Comparison of ENCODE assay signal across 9 mouse cellular contexts in genomic region chr2:157095005-157095755, GRCm38 (mm10). TPM values are rescaled to one million over a fixed set of nuclear protein-coding genes. Genes with fewer than 3 reads are reported as not detected.
DNase-seq lines count a peak whose midpoint lies in the region; ATAC-seq and TF ChIP-seq lines count a peak whose summit lies in the region.
"Had no signal": no experiment of that assay in that cellular context is flagged by ENCODE, and none has a peak within 500 bp of the region (broad histone marks: within the 10 kb centered on the region; RNA-seq: fewer than 3 reads in every experiment).

No protein-coding gene starts in this region.

- DNase-seq in kidney, adult 2 months: peak; percentile 71
- peak; percentile 87 for DNase-seq in adrenal gland, postnatal 14 days
- peak; percentile 67 for DNase-seq in embryo, embryonic 9.5 days (ENCODE audit: extremely low spot score)
- peak; percentile 56 to 81 for DNase-seq in layer of hippocampus, adult 2 months (ENCODE audit: low spot score in 2 of 2)
- DNase-seq in lung, postnatal 4 days: peak; percentile 71 to 84
- DNase-seq in right cerebral cortex, postnatal 25 days: peak; percentile 52

- H3K4me1 ChIP-seq in kidney, adult 2 months (ENCODE audit: control insufficient read depth, insufficient read depth, low read length): no peaks in the 10 kb centered on the region
- peaks cover 21% of the 10 kb centered on the region for H3K4me1 ChIP-seq in kidney, embryonic 15.5 days
- H3K4me1 ChIP-seq in heart, embryonic 13.5 days: peaks cover 25% of the 10 kb centered on the region
- H3K4me1 ChIP-seq: limb, embryonic 12.5 days had no signal

- TF ChIP-seq POLR2A in kidney, adult 2 months (IDR thresholded peaks at IDR 0.05; ENCODE audit: low read depth, low read length): no peak

- H3K36me3 ChIP-seq in kidney, adult 2 months (ENCODE audit: control insufficient read depth, insufficient read depth, low read length): no peaks in the 10 kb centered on the region
- H3K36me3 ChIP-seq in kidney, embryonic 15.5 days: peaks cover 16% of the 10 kb centered on the region
- peaks cover 22% of the 10 kb centered on the region for H3K36me3 ChIP-seq in heart, embryonic 13.5 days

- no peaks in the 10 kb centered on the region for H3K9me3 ChIP-seq in kidney, embryonic 15.5 days (replicated peaks)
- no peaks in the 10 kb centered on the region for H3K9me3 ChIP-seq in heart, embryonic 13.5 days
- H3K9me3 ChIP-seq: limb, embryonic 12.5 days had no signal

- no peaks in the 10 kb centered on the region for H3K27me3 ChIP-seq in kidney, adult 2 months (replicated peaks; ENCODE audit: control insufficient read depth, insufficient read depth, low read length)
- no peaks in the 10 kb centered on the region for H3K27me3 ChIP-seq in kidney, embryonic 15.5 days
- H3K27me3 ChIP-seq in heart, embryonic 13.5 days (replicated peaks): no peaks in the 10 kb centered on the region

- no peak overlapping the region for H3K27ac ChIP-seq in kidney, adult 2 months (ENCODE audit: insufficient read depth, low read depth, low read length)
- no peak overlapping the region for H3K27ac ChIP-seq in kidney, embryonic 15.5 days
- no peak overlapping the region for H3K27ac ChIP-seq in heart, embryonic 13.5 days (replicated peaks)
- no peak overlapping the region for H3K27ac ChIP-seq in layer of hippocampus, adult 2 months
- H3K27ac ChIP-seq: limb, embryonic 12.5 days had no signal

- no peak overlapping the region for H3K4me2 ChIP-seq in kidney, embryonic 15.5 days
- no peak overlapping the region for H3K4me2 ChIP-seq in heart, embryonic 13.5 days
- H3K4me2 ChIP-seq: limb, embryonic 12.5 days had no signal

- no peak for ATAC-seq in kidney, embryonic 15.5 days (replicated peaks; ENCODE audit: low FRiP score)
- ATAC-seq in heart, embryonic 13.5 days (ENCODE audit: extremely low read depth, insufficient number of reproducible peaks, low FRiP score, low TSS enrichment): no peak

- H3K4me3 ChIP-seq in kidney, adult 2 months (ENCODE audit: insufficient read depth, low read depth, low read length): no peak overlapping the region
- H3K4me3 ChIP-seq in kidney, embryonic 15.5 days (replicated peaks): no peak overlapping the region
- H3K4me3 ChIP-seq in heart, embryonic 13.5 days: no peak overlapping the region
- no peak overlapping the region for H3K4me3 ChIP-seq in layer of hippocampus, adult 2 months
- H3K4me3 ChIP-seq: limb, embryonic 12.5 days had no signal

- no peak overlapping the region for H3K9ac ChIP-seq in kidney, embryonic 15.5 days
- H3K9ac ChIP-seq in heart, embryonic 13.5 days: peak overlapping the region; percentile 26; the same call in 1 of the 2 replicates
- H3K9ac ChIP-seq: limb, embryonic 12.5 days had no signal

- peak; percentile 88 for TF ChIP-seq CTCF in kidney, adult 2 months (conservative IDR thresholded peaks at IDR 0.05; ENCODE audit: insufficient read depth, insufficient read length, low read depth, low read length)
- peak; percentile 94 for TF ChIP-seq CTCF in layer of hippocampus, adult 2 months (conservative IDR thresholded peaks at IDR 0.05)

- WGBS in kidney, adult 2 months: 46% methylated on average over 9 of the region's 9 CpGs
- WGBS in kidney, embryonic 15.5 days: 64% methylated on average over 9 of the region's 9 CpGs
- 54% methylated on average over 9 of the region's 9 CpGs for WGBS in heart, embryonic 13.5 days

RNA-seq across cellular contexts. Expression of gene Tldc2, which starts 8.3 kb away (rescaled TPM):
- 11.3 and 12.2 TPM in 2 replicates for polyA plus RNA-seq in kidney, adult 2 months (2012; rRNA removed)
- 0.27 TPM in 1 of 2 replicates, not detected in the other for polyA plus RNA-seq in kidney, embryonic 15.5 days (2015; fragmentation: Nextera tagmentation; extraction: Ambion mirVana)
- total RNA-seq in adrenal gland, postnatal 14 days (2021): not detected in 2 replicates
- polyA plus RNA-seq in heart, embryonic 13.5 days (2015; fragmentation: Nextera tagmentation; extraction: Ambion mirVana): not detected in 2 replicates
- total RNA-seq in layer of hippocampus, adult 2 months (2021): not detected
- polyA plus RNA-seq: limb, embryonic 12.5 days had no signal

RNA-seq across cellular contexts. Expression of gene Soga1, which starts 16.1 kb away (rescaled TPM):
- polyA plus RNA-seq in kidney, adult 2 months (2012; rRNA removed): 5.3 and 5.4 TPM in 2 replicates
- 3.5 and 4.2 TPM in 2 replicates for polyA plus RNA-seq in kidney, embryonic 15.5 days (2015; fragmentation: Nextera tagmentation; extraction: Ambion mirVana)
- 31.9 and 33.5 TPM in 2 replicates for total RNA-seq in adrenal gland, postnatal 14 days (2021)
- polyA plus RNA-seq in heart, embryonic 13.5 days (2015; fragmentation: Nextera tagmentation; extraction: Ambion mirVana): 2.6 TPM in 2 replicates
- total RNA-seq in layer of hippocampus, adult 2 months (2021): 10 to 100 TPM; 31.4 to 36.3 TPM

RNA-seq across cellular contexts. Expression of gene Samhd1, which starts 39.9 kb away (rescaled TPM):
- polyA plus RNA-seq in kidney, adult 2 months (2012; rRNA removed): 16.4 and 23.5 TPM in 2 replicates
- 25.3 and 27.2 TPM in 2 replicates for polyA plus RNA-seq in kidney, embryonic 15.5 days (2015; fragmentation: Nextera tagmentation; extraction: Ambion mirVana)
- 26.4 and 49.8 TPM in 2 replicates for total RNA-seq in adrenal gland, postnatal 14 days (2021)
- 15.9 and 16.4 TPM in 2 replicates for polyA plus RNA-seq in heart, embryonic 13.5 days (2015; fragmentation: Nextera tagmentation; extraction: Ambion mirVana)
- 10 to 100 TPM; 14.3 to 16.8 TPM for total RNA-seq in layer of hippocampus, adult 2 months (2021)
